8 mouse cellular contexts compared by ENCODE assay signal in the genomic region with DNA sequence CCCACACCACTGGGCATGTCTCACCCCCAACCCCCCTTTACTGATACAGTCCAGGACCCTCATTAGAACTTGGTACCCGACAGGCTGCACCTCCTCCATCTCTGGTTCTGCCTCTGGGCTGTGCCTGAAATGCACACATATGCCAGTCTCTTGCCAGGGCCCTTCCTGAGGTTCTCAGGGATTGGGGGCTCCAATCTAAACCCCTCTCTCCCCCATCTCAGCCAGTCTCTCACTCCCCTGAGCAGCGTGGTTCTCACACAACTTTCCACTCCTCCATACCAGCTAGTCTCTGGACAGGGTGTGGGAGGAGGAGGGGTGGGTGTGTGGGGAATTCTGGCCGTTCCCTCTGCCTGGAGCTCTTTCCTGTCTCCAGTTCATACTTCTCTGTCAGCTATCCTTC. TPM values are rescaled to one million over a fixed set of nuclear protein-coding genes. Genes with fewer than 3 reads are reported as not detected.
DNase-seq lines count a peak whose midpoint lies in the region; ATAC-seq and TF ChIP-seq lines count a peak whose summit lies in the region.
"Had no signal": no experiment of that assay in that cellular context is flagged by ENCODE, and none has a peak within 500 bp of the region (broad histone marks: within the 10 kb centered on the region; RNA-seq: fewer than 3 reads in every experiment).

No protein-coding gene starts in this region.

- WGBS in heart, embryonic 14.5 days, result 36% methylated on average over 3 of the region's 3 CpGs
- WGBS in heart, adult 2 months, result 36% methylated on average over 3 of the region's 3 CpGs
- 40% methylated on average over 3 of the region's 3 CpGs for WGBS in limb, embryonic 13.5 days
- 46% methylated on average over 3 of the region's 3 CpGs for WGBS in stomach, postnatal 0 days

- TF ChIP-seq CTCF in heart, adult 2 months (IDR thresholded peaks at IDR 0.05), result no peak
- no peak for TF ChIP-seq CTCF in stomach, postnatal 0 days (IDR thresholded peaks at IDR 0.05; ENCODE audit: low read depth)

- H3K27me3 ChIP-seq in heart, embryonic 14.5 days (ENCODE audit: control insufficient read depth, insufficient read depth, low read length), result no peaks in the 10 kb centered on the region
- no peaks in the 10 kb centered on the region for H3K27me3 ChIP-seq in heart, adult 2 months (ENCODE audit: control insufficient read depth, insufficient read depth, low read length)
- no peaks in the 10 kb centered on the region for H3K27me3 ChIP-seq in megakaryocyte, embryonic 14.5 days (replicated peaks)
- H3K27me3 ChIP-seq in limb, embryonic 13.5 days, result no peaks in the 10 kb centered on the region
- no peaks in the 10 kb centered on the region for H3K27me3 ChIP-seq in stomach, postnatal 0 days (ENCODE audit: control insufficient read depth, insufficient read depth, low read length)

- no peaks in the 10 kb centered on the region for H3K79me2 ChIP-seq in heart, adult 2 months (replicated peaks; ENCODE audit: control insufficient read depth, insufficient read depth, low read length)

- peak overlapping the region; percentile 89; the same call in 1 of the 2 replicates for H3K4me2 ChIP-seq in heart, embryonic 14.5 days (ENCODE audit: low read length)
- H3K4me2 ChIP-seq in limb, embryonic 13.5 days (replicated peaks), result no peak overlapping the region
- H3K4me2 ChIP-seq in stomach, postnatal 0 days (replicated peaks; ENCODE audit: low read depth), result no peak overlapping the region

- no peak for ATAC-seq in heart, embryonic 14.5 days (ENCODE audit: insufficient number of reproducible peaks, insufficient read depth, low FRiP score, low read depth)
- ATAC-seq in megakaryocyte, adult 5-6 weeks (ENCODE audit: poor library complexity, severe bottlenecking), result no peak
- ATAC-seq in limb, embryonic 13.5 days (ENCODE audit: low FRiP score, low read depth), result no peak
- ATAC-seq in stomach, postnatal 0 days (ENCODE audit: low FRiP score, low TSS enrichment), result no peak

- intact Hi-C loops in heart, adult 2 months (cut with DNase I), result no loop called here

- H3K4me1 ChIP-seq in heart, embryonic 14.5 days (ENCODE audit: control insufficient read depth in 2 of 2, insufficient read depth in 2 of 2, low read length in 2 of 2), result peaks cover 11 to 17% of the 10 kb centered on the region in 2 experiments
- peaks cover 2% of the 10 kb centered on the region for H3K4me1 ChIP-seq in heart, adult 2 months (ENCODE audit: control insufficient read depth, insufficient read depth, low read length)
- peaks cover 53% of the 10 kb centered on the region for H3K4me1 ChIP-seq in megakaryocyte, embryonic 14.5 days
- peaks cover 29% of the 10 kb centered on the region for H3K4me1 ChIP-seq in limb, embryonic 13.5 days
- H3K4me1 ChIP-seq in stomach, postnatal 0 days (replicated peaks; ENCODE audit: control insufficient read depth, insufficient read depth), result 0 out of 2 replicates have a peak, but pooled peaks cover 3% of the 10 kb centered on the region

- no peak overlapping the region for H3K4me3 ChIP-seq in heart, embryonic 14.5 days (ENCODE audit: control insufficient read depth in 1 of 2, insufficient read depth in 1 of 2, low read depth in 1 of 2, low read length in 2 of 2)
- no peak overlapping the region for H3K4me3 ChIP-seq in heart, adult 2 months
- peak overlapping the region; percentile 92 for H3K4me3 ChIP-seq in megakaryocyte, embryonic 14.5 days (replicated peaks)
- H3K4me3 ChIP-seq in limb, embryonic 13.5 days, result 0 out of 2 replicates have a peak overlapping the region, but pooled peaks have one; percentile 71
- H3K4me3 ChIP-seq in stomach, postnatal 0 days (ENCODE audit: low read depth, low read length), result no peak overlapping the region

- H3K9ac ChIP-seq in heart, embryonic 14.5 days (ENCODE audit: low read length), result no peak overlapping the region
- H3K9ac ChIP-seq in heart, adult 2 months (ENCODE audit: low read depth, low read length), result no peak overlapping the region
- no peak overlapping the region for H3K9ac ChIP-seq in limb, embryonic 13.5 days
- no peak overlapping the region for H3K9ac ChIP-seq in stomach, postnatal 0 days (ENCODE audit: low read length)

- DNase-seq in heart, adult 2 months, result no peak
- DNase-seq in stomach, postnatal 0 days (ENCODE audit: low spot score), result no peak
- DNase-seq in urinary bladder, postnatal 25 days (ENCODE audit: low spot score), result no peak

- no peak for TF ChIP-seq EP300 in heart, adult 2 months (IDR thresholded peaks at IDR 0.05; ENCODE audit: insufficient read depth, low read depth, low read length)
- no peak for TF ChIP-seq EP300 in stomach, postnatal 0 days (optimal IDR thresholded peaks at IDR 0.05)

- no peaks in the 10 kb centered on the region for H3K36me3 ChIP-seq in heart, embryonic 14.5 days (ENCODE audit: control insufficient read depth, insufficient read depth, low read length)
- no peaks in the 10 kb centered on the region for H3K36me3 ChIP-seq in heart, adult 2 months (ENCODE audit: control insufficient read depth, insufficient read depth, low read length)
- H3K36me3 ChIP-seq in megakaryocyte, embryonic 14.5 days (replicated peaks; ENCODE audit: low read length), result peaks cover 11% of the 10 kb centered on the region
- H3K36me3 ChIP-seq in limb, embryonic 13.5 days, result no peaks in the 10 kb centered on the region
- H3K36me3 ChIP-seq in stomach, postnatal 0 days (ENCODE audit: control insufficient read depth, insufficient read depth, low read length), result no peaks in the 10 kb centered on the region

- TF ChIP-seq POLR2A in heart, adult 2 months (IDR thresholded peaks at IDR 0.05; ENCODE audit: insufficient read depth, low read depth, low read length), result no peak

- H3K9me3 ChIP-seq in heart, embryonic 14.5 days (ENCODE audit: control insufficient read depth, low read length), result no peaks in the 10 kb centered on the region
- H3K9me3 ChIP-seq in megakaryocyte, embryonic 14.5 days, result no peaks in the 10 kb centered on the region
- no peaks in the 10 kb centered on the region for H3K9me3 ChIP-seq in limb, embryonic 13.5 days
- no peaks in the 10 kb centered on the region for H3K9me3 ChIP-seq in stomach, postnatal 0 days (ENCODE audit: control insufficient read depth, low read length)

- peak overlapping the region in 1 of 2 experiments; percentile 81; a peak in 3 of 4 replicates for H3K27ac ChIP-seq in heart, embryonic 14.5 days (replicated peaks in 1 of 2; ENCODE audit: control insufficient read depth in 1 of 2, insufficient read depth in 1 of 2, low read depth in 2 of 2, low read length in 2 of 2)
- H3K27ac ChIP-seq in heart, adult 2 months, result no peak overlapping the region
- H3K27ac ChIP-seq in limb, embryonic 13.5 days, result peak overlapping the region; percentile 55; the same call in 1 of the 2 replicates
- H3K27ac ChIP-seq in stomach, postnatal 0 days (replicated peaks), result peak overlapping the region; percentile 41; the same call in 1 of the 2 replicates

RNA-seq across cellular contexts. Expression of a gene that starts 1.0 kb away (rescaled TPM):
- 19.7 and 21.2 TPM in 2 replicates for polyA plus RNA-seq in heart, embryonic 14.5 days (2014; fragmentation: Nextera tagmentation; extraction: Ambion mirVana)
- 10 to 100 TPM; 18.3 to 26.0 TPM for total RNA-seq in heart, adult 2 months (2021)
- 30.4 and 36.6 TPM in 2 replicates for polyA plus RNA-seq in heart, adult 2 months (2012; rRNA removed)
- polyA plus RNA-seq in megakaryocyte, embryonic 14.5 days (2012; ENCODE audit: insufficient read depth, low replicate concordance), result 22.2 and 31.6 TPM in 2 replicates
- total RNA-seq in megakaryocyte, adult 5-6 weeks (2015), result 38.1 and 51.5 TPM in 2 replicates
- 24.7 and 27.3 TPM in 2 replicates for total RNA-seq in megakaryocyte, adult 5-6 weeks (2017)
- 20.3 and 21.3 TPM in 2 replicates for polyA plus RNA-seq in limb, embryonic 13.5 days (2015; fragmentation: Nextera tagmentation; extraction: Ambion mirVana)
- 16.2 and 17.4 TPM in 2 replicates for polyA plus RNA-seq in stomach, postnatal 0 days (2015; fragmentation: Nextera tagmentation; extraction: Ambion mirVana)

RNA-seq across cellular contexts. Expression of a gene that starts 20.3 kb away (rescaled TPM):
- 1.0 and 2.2 TPM in 2 replicates for polyA plus RNA-seq in heart, embryonic 14.5 days (2014; fragmentation: Nextera tagmentation; extraction: Ambion mirVana)
- total RNA-seq in heart, adult 2 months (2021), result 1 to 10 TPM in 1 of 2 experiments, under 1 TPM in 1; 0.93 to 1.4 TPM
- polyA plus RNA-seq in heart, adult 2 months (2012; rRNA removed), result 0.76 and 1.6 TPM in 2 replicates
- 2.3 TPM in 1 of 2 replicates, not detected in the other for polyA plus RNA-seq in megakaryocyte, embryonic 14.5 days (2012; ENCODE audit: insufficient read depth, low replicate concordance)
- total RNA-seq in megakaryocyte, adult 5-6 weeks (2015), result not detected in 2 replicates
- total RNA-seq in megakaryocyte, adult 5-6 weeks (2017), result 1.2 TPM in 1 of 2 replicates, not detected in the other
- 8.9 and 12.8 TPM in 2 replicates for polyA plus RNA-seq in limb, embryonic 13.5 days (2015; fragmentation: Nextera tagmentation; extraction: Ambion mirVana)
- polyA plus RNA-seq in stomach, postnatal 0 days (2015; fragmentation: Nextera tagmentation; extraction: Ambion mirVana), result 21.6 and 24.6 TPM in 2 replicates
- total RNA-seq: neutrophil, adult 5-6 weeks had no signal

RNA-seq across cellular contexts. Expression of a gene that starts 25.9 kb away (rescaled TPM):
- polyA plus RNA-seq in heart, embryonic 14.5 days (2014; fragmentation: Nextera tagmentation; extraction: Ambion mirVana), result 21.0 and 21.4 TPM in 2 replicates
- 10 to 100 TPM; 16.1 to 16.7 TPM for total RNA-seq in heart, adult 2 months (2021)
- 4.9 and 10.2 TPM in 2 replicates for polyA plus RNA-seq in heart, adult 2 months (2012; rRNA removed)
- 2.2 and 4.0 TPM in 2 replicates for polyA plus RNA-seq in megakaryocyte, embryonic 14.5 days (2012; ENCODE audit: insufficient read depth, low replicate concordance)
- total RNA-seq in megakaryocyte, adult 5-6 weeks (2015), result 14.9 and 15.2 TPM in 2 replicates
- total RNA-seq in megakaryocyte, adult 5-6 weeks (2017), result 29.3 and 31.6 TPM in 2 replicates
- polyA plus RNA-seq in limb, embryonic 13.5 days (2015; fragmentation: Nextera tagmentation; extraction: Ambion mirVana), result 19.4 and 21.9 TPM in 2 replicates
- polyA plus RNA-seq in stomach, postnatal 0 days (2015; fragmentation: Nextera tagmentation; extraction: Ambion mirVana), result 6.6 and 6.8 TPM in 2 replicates

Comparison
In these comparisons a context has a peak if more than half of its experiments do, and no peak if none do; other contexts are left out.
1. H3K4me3 ChIP-seq: peak in megakaryocyte, embryonic 14.5 days (single experiment) and limb, embryonic 13.5 days (single experiment); none in heart, embryonic 14.5 days (0 of 2), heart, adult 2 months (single experiment) and stomach, postnatal 0 days (single experiment).